ENCODE assay signal across 31 mouse cellular contexts in genomic region chrX:7859191-7859753, GRCm38 (mm10). TPM values are rescaled to one million over a fixed set of nuclear protein-coding genes. Genes with fewer than 3 reads are reported as not detected.
DNase-seq lines count a peak whose midpoint lies in the region; ATAC-seq and TF ChIP-seq lines count a peak whose summit lies in the region.
"Had no signal": no experiment of that assay in that cellular context is flagged by ENCODE, and none has a peak within 500 bp of the region (broad histone marks: within the 10 kb centered on the region; RNA-seq: fewer than 3 reads in every experiment).

No protein-coding gene starts in this region.

- peak; percentile 2 for DNase-seq in G1E (ENCODE audit: low spot score)
- DNase-seq in liver, embryonic 14.5 days (ENCODE audit: low read depth in 3 of 3, low spot score in 3 of 3) = no peak
- DNase-seq in hindbrain, embryonic 14.5 days (ENCODE audit: low spot score) = no peak
- DNase-seq in adrenal gland, postnatal 14 days = no peak
- no peak for DNase-seq in testis, postnatal 10 days (ENCODE audit: low spot score)
- DNase-seq in thymus, postnatal 36 days = no peak
- DNase-seq: adrenal gland, postnatal 36 days; cerebellum, adult 18-20 months; cerebellum, postnatal 10 days; gastrocnemius, postnatal 25 days; heart, adult 18-20 months; heart, postnatal 36 days; kidney, adult 2 months; kidney, postnatal 36 days; lung, embryonic 14.5 days; lung, postnatal 36 days; midbrain, embryonic 14.5 days; right cerebral cortex, postnatal 25 days; thymus, adult 2 months; thymus, postnatal 4 days had no signal

- 24% methylated on average over 2 of the region's 3 CpGs for WGBS in liver, embryonic 14.5 days (ENCODE audit: insufficient replicate concordance)
- 97% methylated on average over 3 of the region's 3 CpGs for WGBS in hindbrain, embryonic 14.5 days

- TF ChIP-seq CTCF in G1E (IDR thresholded peaks at IDR 0.05; ENCODE audit: low read depth, low read length) = no peak
- no peak for TF ChIP-seq CTCF in liver, embryonic 14.5 days (IDR thresholded peaks at IDR 0.05; ENCODE audit: low read depth)

- no peak overlapping the region for H3K4me3 ChIP-seq in G1E (ENCODE audit: low read depth, low read length)
- H3K4me3 ChIP-seq in liver, embryonic 14.5 days (ENCODE audit: insufficient read depth in 1 of 2, low read depth in 2 of 2, low read length in 2 of 2) = no peak overlapping the region
- H3K4me3 ChIP-seq in megakaryocyte, embryonic 14.5 days (replicated peaks) = peak overlapping the region; percentile 65
- no peak overlapping the region for H3K4me3 ChIP-seq in hindbrain, embryonic 14.5 days (replicated peaks; ENCODE audit: low read length)
- H3K4me3 ChIP-seq: embryonic facial prominence, embryonic 10.5 days; embryonic facial prominence, embryonic 15.5 days; hindbrain, embryonic 13.5 days; layer of hippocampus, adult 2 months; left cerebral cortex, adult 2 months; limb, embryonic 13.5 days; neural tube, embryonic 15.5 days had no signal

- peaks cover 67% of the 10 kb centered on the region for H3K36me3 ChIP-seq in G1E (replicated peaks)
- peaks cover 8% of the 10 kb centered on the region; the same call in 1 of the 2 replicates for H3K36me3 ChIP-seq in liver, embryonic 14.5 days (replicated peaks; ENCODE audit: control insufficient read depth, insufficient read depth, low read depth)
- peaks cover 25% of the 10 kb centered on the region for H3K36me3 ChIP-seq in megakaryocyte, embryonic 14.5 days (replicated peaks; ENCODE audit: low read length)
- H3K36me3 ChIP-seq in hindbrain, embryonic 14.5 days (replicated peaks; ENCODE audit: control insufficient read depth, insufficient read depth) = peaks cover 5% of the 10 kb centered on the region
- H3K36me3 ChIP-seq: embryonic facial prominence, embryonic 15.5 days; neural tube, embryonic 15.5 days had no signal

- TF ChIP-seq EP300 in liver, embryonic 14.5 days (IDR thresholded peaks at IDR 0.05; ENCODE audit: low read depth) = no peak

- H3K27ac ChIP-seq in liver, embryonic 14.5 days = no peak overlapping the region
- H3K27ac ChIP-seq in hindbrain, embryonic 14.5 days = no peak overlapping the region
- H3K27ac ChIP-seq: embryonic facial prominence, embryonic 10.5 days; embryonic facial prominence, embryonic 15.5 days; hindbrain, embryonic 13.5 days; layer of hippocampus, adult 2 months; left cerebral cortex, adult 2 months; limb, embryonic 13.5 days; neural tube, embryonic 15.5 days had no signal

- H3K9me3 ChIP-seq in G1E (replicated peaks) = no peaks in the 10 kb centered on the region
- H3K9me3 ChIP-seq in liver, embryonic 14.5 days (ENCODE audit: control insufficient read depth, low read length) = no peaks in the 10 kb centered on the region
- no peaks in the 10 kb centered on the region for H3K9me3 ChIP-seq in megakaryocyte, embryonic 14.5 days
- no peaks in the 10 kb centered on the region for H3K9me3 ChIP-seq in hindbrain, embryonic 14.5 days (ENCODE audit: control insufficient read depth, low read length)
- H3K9me3 ChIP-seq: embryonic facial prominence, embryonic 10.5 days; embryonic facial prominence, embryonic 15.5 days; hindbrain, embryonic 13.5 days; limb, embryonic 13.5 days; neural tube, embryonic 15.5 days had no signal

- no peak overlapping the region for H3K9ac ChIP-seq in liver, embryonic 14.5 days (replicated peaks)
- H3K9ac ChIP-seq in hindbrain, embryonic 14.5 days = no peak overlapping the region
- H3K9ac ChIP-seq: embryonic facial prominence, embryonic 15.5 days; hindbrain, embryonic 13.5 days; limb, embryonic 13.5 days; lung, embryonic 14.5 days; neural tube, embryonic 15.5 days had no signal

- 0 out of 2 replicates have a peak overlapping the region, but pooled peaks have one; percentile 6 for H3K4me2 ChIP-seq in liver, embryonic 14.5 days (ENCODE audit: low read depth)
- no peak overlapping the region for H3K4me2 ChIP-seq in hindbrain, embryonic 14.5 days (replicated peaks)
- H3K4me2 ChIP-seq: embryonic facial prominence, embryonic 15.5 days; heart, embryonic 11.5 days; hindbrain, embryonic 13.5 days; limb, embryonic 13.5 days; lung, embryonic 14.5 days; neural tube, embryonic 15.5 days had no signal

- no peak for ATAC-seq in G1E (ENCODE audit: extremely low read depth, insufficient number of reproducible peaks, low FRiP score, poor library complexity, severe bottlenecking)
- peak; percentile 44; the same call in 1 of the 2 replicates for ATAC-seq in granulocyte monocyte progenitor cell, adult 5-6 weeks (replicated peaks; ENCODE audit: poor library complexity, severe bottlenecking)
- peak; percentile 33; the same call in 1 of the 2 replicates for ATAC-seq in liver, embryonic 14.5 days (ENCODE audit: insufficient read depth)
- ATAC-seq in hindbrain, embryonic 14.5 days (ENCODE audit: low FRiP score) = no peak
- ATAC-seq: forebrain, embryonic 14.5 days had no signal

- H3K4me1 ChIP-seq in G1E (ENCODE audit: insufficient read depth, low read depth, low read length) = peaks cover 8% of the 10 kb centered on the region
- H3K4me1 ChIP-seq in liver, embryonic 14.5 days (replicated peaks; ENCODE audit: control insufficient read depth in 2 of 2, insufficient read depth in 2 of 2, low read length in 1 of 2) = peaks cover 2 to 18% of the 10 kb centered on the region in 2 experiments; a peak in 3 of 4 replicates
- H3K4me1 ChIP-seq in megakaryocyte, embryonic 14.5 days = peaks cover 73% of the 10 kb centered on the region
- no peaks in the 10 kb centered on the region for H3K4me1 ChIP-seq in hindbrain, embryonic 14.5 days (replicated peaks; ENCODE audit: control insufficient read depth, insufficient read depth, low read length)
- H3K4me1 ChIP-seq: embryonic facial prominence, embryonic 10.5 days; embryonic facial prominence, embryonic 15.5 days; hindbrain, embryonic 13.5 days; limb, embryonic 13.5 days; neural tube, embryonic 15.5 days had no signal

- no peaks in the 10 kb centered on the region for H3K27me3 ChIP-seq in G1E (ENCODE audit: insufficient read depth, low read length)
- no peaks in the 10 kb centered on the region for H3K27me3 ChIP-seq in liver, embryonic 14.5 days (ENCODE audit: control insufficient read depth, insufficient read depth, low read length)
- no peaks in the 10 kb centered on the region for H3K27me3 ChIP-seq in megakaryocyte, embryonic 14.5 days (replicated peaks)
- H3K27me3 ChIP-seq in hindbrain, embryonic 14.5 days (ENCODE audit: control insufficient read depth, insufficient read depth, low read length) = no peaks in the 10 kb centered on the region
- H3K27me3 ChIP-seq: embryonic facial prominence, embryonic 15.5 days; hindbrain, embryonic 13.5 days; limb, embryonic 13.5 days; neural tube, embryonic 15.5 days had no signal

RNA-seq across cellular contexts. Expression of gene Otud5, which starts 18.1 kb away (rescaled TPM):
- total RNA-seq in G1E (2014; fragmentation: Nextera tagmentation) (68.1 and 71.8 TPM in 2 replicates), G1E (2017) (53.3 and 53.7 TPM in 2 replicates)
- 84.0 and 86.5 TPM in 2 replicates for polyA plus RNA-seq in G1E (2012)
- total RNA-seq in granulocyte monocyte progenitor cell, adult 5-6 weeks (2014; fragmentation: Nextera tagmentation) = 44.0 and 47.5 TPM in 2 replicates
- 56.4 and 57.4 TPM in 2 replicates for total RNA-seq in granulocyte monocyte progenitor cell, adult 5-6 weeks (2017)
- 30.0 and 30.4 TPM in 2 replicates for polyA plus RNA-seq in liver, embryonic 14.5 days (2012; rRNA removed)
- polyA plus RNA-seq in liver, embryonic 14.5 days (2014; fragmentation: Nextera tagmentation; extraction: Ambion mirVana) = 26.9 and 28.8 TPM in 2 replicates
- polyA plus RNA-seq in megakaryocyte, embryonic 14.5 days (2012; ENCODE audit: insufficient read depth, low replicate concordance) = 89.2 and 180 TPM in 2 replicates
- 29.3 and 30.8 TPM in 2 replicates for polyA plus RNA-seq in hindbrain, embryonic 14.5 days (2014; fragmentation: Nextera tagmentation; extraction: Ambion mirVana)
- 62.4 and 64.8 TPM in 2 replicates for total RNA-seq in adrenal gland, postnatal 14 days (2021)

RNA-seq across cellular contexts. Expression of gene Pim2, which starts 18.8 kb away (rescaled TPM):
- 7.4 and 12.8 TPM in 2 replicates for total RNA-seq in G1E (2014; fragmentation: Nextera tagmentation)
- total RNA-seq in G1E (2017) = 1.8 and 2.2 TPM in 2 replicates
- 23.1 and 25.6 TPM in 2 replicates for polyA plus RNA-seq in G1E (2012)
- total RNA-seq in granulocyte monocyte progenitor cell, adult 5-6 weeks (2014; fragmentation: Nextera tagmentation) = 6.3 and 7.1 TPM in 2 replicates
- total RNA-seq in granulocyte monocyte progenitor cell, adult 5-6 weeks (2017) = 0.78 and 1.5 TPM in 2 replicates
- 2.8 and 2.9 TPM in 2 replicates for polyA plus RNA-seq in liver, embryonic 14.5 days (2012; rRNA removed)
- 2.3 and 2.4 TPM in 2 replicates for polyA plus RNA-seq in liver, embryonic 14.5 days (2014; fragmentation: Nextera tagmentation; extraction: Ambion mirVana)
- 177 and 348 TPM in 2 replicates for polyA plus RNA-seq in megakaryocyte, embryonic 14.5 days (2012; ENCODE audit: insufficient read depth, low replicate concordance)
- polyA plus RNA-seq in hindbrain, embryonic 14.5 days (2014; fragmentation: Nextera tagmentation; extraction: Ambion mirVana) = 21.3 and 22.6 TPM in 2 replicates
- total RNA-seq in adrenal gland, postnatal 14 days (2021) = 7.4 and 9.8 TPM in 2 replicates

RNA-seq across cellular contexts. Expression of gene Slc35a2, which starts 24.6 kb away (rescaled TPM):
- total RNA-seq in G1E (2014; fragmentation: Nextera tagmentation) (9.6 and 13.5 TPM in 2 replicates), G1E (2017) (34.0 and 39.4 TPM in 2 replicates)
- 75.8 and 107 TPM in 2 replicates for polyA plus RNA-seq in G1E (2012)
- 18.7 and 35.6 TPM in 2 replicates for total RNA-seq in granulocyte monocyte progenitor cell, adult 5-6 weeks (2014; fragmentation: Nextera tagmentation)
- total RNA-seq in granulocyte monocyte progenitor cell, adult 5-6 weeks (2017) = 14.6 and 19.6 TPM in 2 replicates
- 13.1 and 13.6 TPM in 2 replicates for polyA plus RNA-seq in liver, embryonic 14.5 days (2012; rRNA removed)
- 6.6 and 6.7 TPM in 2 replicates for polyA plus RNA-seq in liver, embryonic 14.5 days (2014; fragmentation: Nextera tagmentation; extraction: Ambion mirVana)
- 99.5 and 147 TPM in 2 replicates for polyA plus RNA-seq in megakaryocyte, embryonic 14.5 days (2012; ENCODE audit: insufficient read depth, low replicate concordance)
- polyA plus RNA-seq in hindbrain, embryonic 14.5 days (2014; fragmentation: Nextera tagmentation; extraction: Ambion mirVana) = 23.9 and 28.1 TPM in 2 replicates
- 33.4 and 38.0 TPM in 2 replicates for total RNA-seq in adrenal gland, postnatal 14 days (2021)

RNA-seq across cellular contexts. Expression of gene Kcnd1, which starts 37.2 kb away (rescaled TPM):
- total RNA-seq in G1E (2014; fragmentation: Nextera tagmentation) (1.1 and 4.1 TPM in 2 replicates), G1E (2017) (0.23 and 0.27 TPM in 2 replicates)
- polyA plus RNA-seq in G1E (2012) = 0.28 and 0.41 TPM in 2 replicates
- 0.32 and 2.5 TPM in 2 replicates for total RNA-seq in granulocyte monocyte progenitor cell, adult 5-6 weeks (2014; fragmentation: Nextera tagmentation)
- total RNA-seq in granulocyte monocyte progenitor cell, adult 5-6 weeks (2017) = 0.31 TPM in 1 of 2 replicates, not detected in the other
- polyA plus RNA-seq in liver, embryonic 14.5 days (2012; rRNA removed) = 0.37 and 0.43 TPM in 2 replicates
- polyA plus RNA-seq in liver, embryonic 14.5 days (2014; fragmentation: Nextera tagmentation; extraction: Ambion mirVana) = 0.19 TPM in 2 replicates
- 0.15 TPM in 1 of 2 replicates, not detected in the other for polyA plus RNA-seq in megakaryocyte, embryonic 14.5 days (2012; ENCODE audit: insufficient read depth, low replicate concordance)
- polyA plus RNA-seq in hindbrain, embryonic 14.5 days (2014; fragmentation: Nextera tagmentation; extraction: Ambion mirVana) = 4.1 and 5.0 TPM in 2 replicates
- 0.93 and 1.3 TPM in 2 replicates for total RNA-seq in adrenal gland, postnatal 14 days (2021)

RNA-seq across cellular contexts. Expression of gene Pqbp1, which starts 39.8 kb away (rescaled TPM):
- 50.0 and 64.3 TPM in 2 replicates for total RNA-seq in G1E (2014; fragmentation: Nextera tagmentation)
- 146 and 162 TPM in 2 replicates for total RNA-seq in G1E (2017)
- polyA plus RNA-seq in G1E (2012) = 152 and 167 TPM in 2 replicates
- total RNA-seq in granulocyte monocyte progenitor cell, adult 5-6 weeks (2014; fragmentation: Nextera tagmentation) = 53.9 and 80.4 TPM in 2 replicates
- total RNA-seq in granulocyte monocyte progenitor cell, adult 5-6 weeks (2017) = 130 and 144 TPM in 2 replicates
- polyA plus RNA-seq in liver, embryonic 14.5 days (2012; rRNA removed) = 27.3 and 41.4 TPM in 2 replicates
- 28.4 and 28.5 TPM in 2 replicates for polyA plus RNA-seq in liver, embryonic 14.5 days (2014; fragmentation: Nextera tagmentation; extraction: Ambion mirVana)
- polyA plus RNA-seq in megakaryocyte, embryonic 14.5 days (2012; ENCODE audit: insufficient read depth, low replicate concordance) = 135 and 223 TPM in 2 replicates
- 178 and 180 TPM in 2 replicates for polyA plus RNA-seq in hindbrain, embryonic 14.5 days (2014; fragmentation: Nextera tagmentation; extraction: Ambion mirVana)
- 94.6 and 98.0 TPM in 2 replicates for total RNA-seq in adrenal gland, postnatal 14 days (2021)

Comparison
In these comparisons a context has a peak if more than half of its experiments do, and no peak if none do; other contexts are left out.
1. ATAC-seq: peak in granulocyte monocyte progenitor cell, adult 5-6 weeks (single experiment) and liver, embryonic 14.5 days (single experiment); none in G1E (single experiment) and hindbrain, embryonic 14.5 days (single experiment).